Mouse (Mus musculus) brain, embryonic 14.5 days (tissue): ENCODE measurements around the gene Gna14. TPM values are rescaled to one million over a fixed set of nuclear protein-coding genes. Genes with fewer than 3 reads are reported as not detected.

Source experiments
- DNase-seq: peaks from one replicate; pipeline ENCODE4 v3.0.0-alpha.2; 2011; ENCODE audit warnings: low read depth
- CTCF ChIP-seq: fragments of 200-500 bp; IDR thresholded peaks from 2 replicates; pipeline ENCODE4 v1.5.1; 2012; ENCODE audit warnings: inconsistent platforms, mild to moderate bottlenecking, moderate library complexity, borderline replicate concordance; ENCODE audit not compliant: insufficient read depth, insufficient read length; ENCODE audit errors: extremely low read depth
- POLR2A ChIP-seq: fragments of 200-500 bp; IDR thresholded peaks from 2 replicates; pipeline ENCODE4 v1.6.1; 2012; ENCODE audit warnings: mild to moderate bottlenecking, inconsistent platforms, borderline replicate concordance; ENCODE audit not compliant: poor library complexity, insufficient read depth, insufficient read length, severe bottlenecking; ENCODE audit errors: extremely low read depth
- polyA plus RNA-seq: library from polyadenylated mRNA; depleted of rRNA; stranded (reverse); fragments of >200 nt; gene quantifications from 2 replicates; pipeline ENCODE4 v1.2.3, GENCODE M21; 2012

The Gna14 gene
- polyA plus RNA-seq, 1 experiment, result 0.62 TPM

DNA sequence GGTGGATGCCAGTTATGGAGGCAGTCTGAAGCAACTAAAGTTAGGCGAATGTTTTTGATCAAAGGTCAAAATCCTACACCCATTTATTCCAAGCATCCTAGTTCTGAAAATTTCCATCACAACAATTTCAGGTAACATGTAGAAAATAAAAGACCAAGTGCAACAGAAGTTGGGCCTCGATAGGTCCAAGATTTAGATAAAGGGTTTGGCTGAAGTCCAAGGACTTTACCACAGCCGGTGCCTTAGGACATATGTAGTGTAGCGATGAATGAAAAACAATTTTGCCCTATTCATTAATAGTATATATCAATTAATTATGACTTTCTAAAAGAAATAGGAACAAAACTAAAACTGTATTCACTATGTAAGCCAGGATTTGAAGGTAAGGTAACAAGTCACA lies 187.6 kb downstream of the Gna14 start:
- no peak for DNase-seq
- TF ChIP-seq POLR2A, result no peak

DNA sequence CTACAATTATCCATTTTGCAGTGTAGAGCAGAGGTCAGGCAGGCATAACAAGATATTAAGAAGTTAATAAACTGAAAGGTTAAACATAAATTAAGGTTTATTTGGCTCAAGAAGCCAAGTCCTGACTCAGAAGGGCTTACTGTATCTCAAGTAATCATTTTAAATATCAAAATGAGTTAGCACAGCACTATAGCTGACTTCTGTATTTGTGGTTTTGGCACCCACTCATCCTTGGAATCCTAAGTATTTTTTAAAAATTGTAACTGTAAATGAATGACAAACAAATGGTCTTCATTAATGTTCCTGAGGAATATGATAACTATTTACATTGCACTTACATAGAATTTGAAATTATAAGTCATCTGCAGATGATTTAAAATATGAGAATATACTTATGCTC lies 189.4 kb downstream of the Gna14 start:
- TF ChIP-seq POLR2A (no peak), CTCF (no peak)
- DNase-seq, result no peak

- no peak for DNase-seq
Measured at GRCm38 (mm10) chr19:16625610-16626395, 190.2 kb downstream of the Gna14 start.

More at GRCm38 (mm10) chr19:16625610-16626395, 190.2 kb downstream of the Gna14 start:
- TF ChIP-seq POLR2A (no peak), CTCF (no peak)
